In the genomic region with DNA sequence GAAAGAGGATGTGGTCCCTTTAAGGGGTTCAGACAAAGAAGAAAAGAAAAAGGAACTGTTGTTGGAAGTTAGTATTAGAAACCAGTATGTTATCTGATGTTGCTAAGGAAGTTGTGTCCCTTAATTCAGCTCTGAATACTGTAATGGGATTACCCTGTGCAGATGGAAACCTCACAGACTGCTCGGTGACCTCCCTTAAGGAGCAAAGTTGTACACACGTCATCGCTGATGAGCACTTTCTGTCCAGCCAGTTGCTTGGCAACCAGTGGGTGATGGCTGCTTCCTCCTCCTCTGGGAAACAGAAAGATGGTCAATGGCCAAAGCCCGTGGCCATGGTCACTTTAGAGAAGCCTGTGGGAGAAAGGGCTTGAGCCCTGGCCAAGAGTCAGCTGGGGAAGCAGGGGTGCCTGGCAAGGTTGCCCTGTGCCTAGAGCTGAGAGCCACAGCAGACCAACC, we compare ENCODE assay signal across 7 mouse cellular contexts. TPM values are rescaled to one million over a fixed set of nuclear protein-coding genes. Genes with fewer than 3 reads are reported as not detected.
A peak's percentile ranks its signal among the peaks of the same experiment; 100 is the strongest.
DNase-seq lines count a peak whose midpoint lies in the region; ATAC-seq lines count a peak whose summit lies in the region.

No protein-coding gene starts in this region.

- ATAC-seq in megakaryocyte-erythroid progenitor cell, adult 5-6 weeks (replicated peaks; ENCODE audit: low FRiP score, low TSS enrichment, poor library complexity, severe bottlenecking), result peak; percentile 29; the same call in 1 of the 2 replicates

- peak; percentile 44 for DNase-seq in ovary, adult 18-20 months (ENCODE audit: low spot score)
- DNase-seq in ovary, postnatal 10 days (ENCODE audit: low spot score), result no peak
- peak; percentile 58 for DNase-seq in adrenal gland, adult 8-10 months
- peak; percentile 35 to 41 for DNase-seq in frontal cortex, postnatal 36 days (ENCODE audit: low spot score in 2 of 2)
- DNase-seq in kidney, postnatal 14 days, result peak; percentile 42
- no peak for DNase-seq in urinary bladder, adult 18-20 months (ENCODE audit: low spot score in 2 of 2)

RNA-seq across cellular contexts. Expression of gene Ccin, which starts 9.7 kb away (rescaled TPM):
- total RNA-seq in adrenal gland, adult 8-10 months (2022), result not detected
- not detected in 2 replicates for total RNA-seq in megakaryocyte-erythroid progenitor cell, adult 5-6 weeks (2014; fragmentation: Nextera tagmentation)
- total RNA-seq in megakaryocyte-erythroid progenitor cell, adult 5-6 weeks (2017), result not detected in 2 replicates

RNA-seq across cellular contexts. Expression of gene Glipr2, which starts 16.4 kb away (rescaled TPM):
- total RNA-seq in adrenal gland, adult 8-10 months (2022), result 1 to 10 TPM; 1.8 to 3.1 (median 2.0) TPM
- 10.9 and 12.6 TPM in 2 replicates for total RNA-seq in megakaryocyte-erythroid progenitor cell, adult 5-6 weeks (2014; fragmentation: Nextera tagmentation)
- total RNA-seq in megakaryocyte-erythroid progenitor cell, adult 5-6 weeks (2017), result 12.2 and 13.9 TPM in 2 replicates

RNA-seq across cellular contexts. Expression of gene Clta, which starts 30.7 kb away (rescaled TPM):
- 100 to 1,000 TPM; 165 to 181 (median 177) TPM for total RNA-seq in adrenal gland, adult 8-10 months (2022)
- 198 and 217 TPM in 2 replicates for total RNA-seq in megakaryocyte-erythroid progenitor cell, adult 5-6 weeks (2014; fragmentation: Nextera tagmentation)
- 368 and 393 TPM in 2 replicates for total RNA-seq in megakaryocyte-erythroid progenitor cell, adult 5-6 weeks (2017)

Comparison
In these comparisons a context has a peak if more than half of its experiments do, and no peak if none do; other contexts are left out.
1. DNase-seq: peak in ovary, adult 18-20 months (single experiment), adrenal gland, adult 8-10 months (single experiment), frontal cortex, postnatal 36 days (2 of 2) and kidney, postnatal 14 days (single experiment); none in ovary, postnatal 10 days (single experiment) and urinary bladder, adult 18-20 months (0 of 2).